Mouse (Mus musculus) cortical plate, adult 2 months (tissue): Measurements from ENCODE around the gene Abcc9. TPM values are rescaled to one million over a fixed set of nuclear protein-coding genes. Genes with fewer than 3 reads are reported as not detected.

Source experiments
- H3K27ac ChIP-seq: fragments of 200-500 bp; 2 replicates; pipeline ENCODE4 v1.5.1; 2012; ENCODE audit warnings: low read length, control low read depth, inconsistent platforms; ENCODE audit not compliant: insufficient read depth
- H3K4me1 ChIP-seq: fragments of 200-500 bp; 2 replicates; pipeline ENCODE4 v1.6.1; 2011; ENCODE audit warnings: low read length; ENCODE audit not compliant: control insufficient read depth, insufficient read depth
- H3K4me3 ChIP-seq: fragments of 200-500 bp; 2 replicates; pipeline ENCODE4 v1.5.1; 2011; ENCODE audit warnings: mild to moderate bottlenecking, low read length, control low read depth; ENCODE audit not compliant: insufficient read depth
- CTCF ChIP-seq: fragments of 200-500 bp; IDR thresholded peaks from 2 replicates; pipeline ENCODE4 v1.5.1; 2011; ENCODE audit warnings: mild to moderate bottlenecking, control low read depth, low read length; ENCODE audit not compliant: insufficient read depth; ENCODE audit errors: extremely low read depth
- POLR2A ChIP-seq: fragments of 200-500 bp; IDR thresholded peaks from 2 replicates; pipeline ENCODE4 v1.6.1; 2011; ENCODE audit warnings: mild to moderate bottlenecking, low read length, control low read depth; ENCODE audit not compliant: insufficient read depth; ENCODE audit errors: extremely low read depth
- polyA plus RNA-seq: library from polyadenylated mRNA; depleted of rRNA; stranded (reverse); fragments of >200 nt; gene quantifications from 2 replicates; pipeline ENCODE4 v1.2.3, GENCODE M21; 2012; rRNA removed

Abcc9 gene
- polyA plus RNA-seq, 1 experiment: 3.1 TPM

GRCm38 (mm10) chr6:142540131-142540530, 162.0 kb downstream of the Abcc9 start:
- H3K4me1 ChIP-seq: no peaks in the 10 kb centered on the region
- no peak for TF ChIP-seq POLR2A
- TF ChIP-seq CTCF: no peak
- no peak overlapping the region for H3K4me3 ChIP-seq
- H3K27ac ChIP-seq: no peak overlapping the region

GRCm38 (mm10) chr6:142538503-142538902, 163.6 kb downstream of the Abcc9 start:
- Histone ChIP-seq H3K4me3 (no peak overlapping the region), H3K27ac (no peak overlapping the region), H3K4me1 (no peaks in the 10 kb centered on the region)
- TF ChIP-seq CTCF: no peak
- no peak for TF ChIP-seq POLR2A

Other genes with a start within 250 kb of the Abcc9 start
- gene Gys2, start 229.2 kb downstream of the Abcc9 start, polyA plus RNA-seq: 0.13 TPM in 1 of 2 replicates, not detected in the other
- gene Ldhb, start 194.4 kb downstream of the Abcc9 start, polyA plus RNA-seq: 1,109 and 1,198 TPM in 2 replicates
- gene Kcnj8, start 130.7 kb downstream of the Abcc9 start, polyA plus RNA-seq: 5.1 and 5.6 TPM in 2 replicates
- gene Cmas, start 54.4 kb upstream of the Abcc9 start, polyA plus RNA-seq: 86.8 and 88.2 TPM in 2 replicates
- gene Sult6b2, start 102.2 kb upstream of the Abcc9 start, polyA plus RNA-seq: 0.13 TPM in 2 replicates